ENCODE assay signal across 9 mouse cellular contexts in the genomic region with DNA sequence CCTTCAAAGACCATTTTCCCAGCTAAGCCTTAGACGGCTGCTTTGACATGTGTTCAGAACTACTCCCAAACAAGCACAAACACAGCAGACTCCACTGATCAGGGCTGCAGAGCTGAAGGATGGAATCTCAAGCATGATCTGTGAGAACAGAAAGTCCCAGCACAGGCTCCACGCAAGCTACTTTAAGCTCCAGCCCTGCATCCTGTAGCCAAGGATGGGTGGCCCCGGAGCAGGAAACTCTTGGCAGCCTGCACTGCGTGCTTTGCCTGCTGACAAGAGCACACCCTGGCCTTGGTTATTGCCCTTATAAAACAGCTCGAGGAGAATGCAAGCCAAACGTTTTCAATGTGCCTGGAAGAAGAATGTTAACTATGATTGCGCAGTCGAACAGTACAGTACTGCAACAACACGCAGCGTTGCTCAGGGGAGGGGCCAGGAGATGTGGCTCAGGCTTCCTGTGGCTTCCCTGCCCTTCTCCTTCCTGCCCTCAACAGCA.
DNase-seq lines count a peak whose midpoint lies in the region; ATAC-seq and TF ChIP-seq lines count a peak whose summit lies in the region.
"Had no signal": no experiment of that assay in that cellular context is flagged by ENCODE, and none has a peak within 500 bp of the region (broad histone marks: within the 10 kb centered on the region; RNA-seq: fewer than 3 reads in every experiment).

No protein-coding gene starts in this region.

- 0 out of 2 replicates have a peak, but pooled peaks cover 3% of the 10 kb centered on the region for H3K4me1 ChIP-seq in cerebellum, adult 2 months (ENCODE audit: control insufficient read depth, insufficient read depth, low read length)
- H3K4me1 ChIP-seq in hindbrain, postnatal 0 days (ENCODE audit: insufficient read depth, low read length), result 0 out of 2 replicates have a peak, but pooled peaks cover 4% of the 10 kb centered on the region

- no peak overlapping the region for H3K9ac ChIP-seq in hindbrain, postnatal 0 days (replicated peaks; ENCODE audit: low read length)

- TF ChIP-seq POLR2A in cerebellum, adult 2 months (IDR thresholded peaks at IDR 0.05; ENCODE audit: borderline replicate concordance, insufficient read depth, low read length), result no peak

- no peak overlapping the region for H3K4me3 ChIP-seq in cerebellum, adult 2 months (replicated peaks; ENCODE audit: insufficient read depth, low read depth, low read length)
- no peak overlapping the region for H3K4me3 ChIP-seq in hindbrain, postnatal 0 days (ENCODE audit: low read length)
- H3K4me3 ChIP-seq: erythroblast, embryonic 14.5 days had no signal

- no peak for TF ChIP-seq CTCF in cerebellum, adult 2 months (IDR thresholded peaks at IDR 0.05; ENCODE audit: borderline replicate concordance, insufficient read depth, low read depth, low read length)
- TF ChIP-seq CTCF in hindbrain, postnatal 0 days (IDR thresholded peaks at IDR 0.05; ENCODE audit: low read depth), result no peak; the same call in 1 of the 2 replicates

- H3K27me3 ChIP-seq in cerebellum, adult 2 months (ENCODE audit: control insufficient read depth, insufficient read depth, low read length), result no peaks in the 10 kb centered on the region; the same call in 1 of the 2 replicates
- H3K27me3 ChIP-seq in hindbrain, postnatal 0 days (ENCODE audit: insufficient read depth, low read length), result no peaks in the 10 kb centered on the region

- peak overlapping the region; percentile 22; the same call in 1 of the 2 replicates for H3K4me2 ChIP-seq in hindbrain, postnatal 0 days (ENCODE audit: low read depth, low read length)

- no peaks in the 10 kb centered on the region for H3K36me3 ChIP-seq in hindbrain, postnatal 0 days (ENCODE audit: insufficient read depth, low read length)

- no peaks in the 10 kb centered on the region for H3K9me3 ChIP-seq in hindbrain, postnatal 0 days (ENCODE audit: low read length)

- no peak overlapping the region; the same call in 1 of the 2 replicates for H3K27ac ChIP-seq in cerebellum, adult 2 months (ENCODE audit: insufficient read depth, low read length)
- H3K27ac ChIP-seq in hindbrain, postnatal 0 days, result peak overlapping the region; percentile 73

- peak; percentile 90 for ATAC-seq in hindbrain, postnatal 0 days

- 7% methylated on average over 10 of the region's 10 CpGs for WGBS in cerebellum, adult 2 months
- 19% methylated on average over 10 of the region's 10 CpGs for WGBS in hindbrain, postnatal 0 days

- DNase-seq in R1 (ENCODE audit: low read depth, low spot score), result peak; percentile 17
- DNase-seq in cerebellum, adult 2 months, result peak; percentile 15 to 33
- DNase-seq in gastrocnemius, adult 8-10 months (ENCODE audit: low spot score in 2 of 2), result peak; percentile 86 to 87
- peak; percentile 73 for DNase-seq in hindbrain, postnatal 0 days (ENCODE audit: low spot score)
- peak; percentile 33 for DNase-seq in left cerebral cortex, adult 11 months (ENCODE audit: low spot score)
- peak; percentile 85 for DNase-seq in lung, postnatal 14 days
- peak; percentile 27 for DNase-seq in right cerebral cortex, postnatal 25 days
- no peak for DNase-seq in c-Kit-positive CD71-positive TER-119-positive erythroid progenitor cells, embryonic 14.5 days (ENCODE audit: low spot score)
